Mouse (Mus musculus): Measurements from ENCODE around the gene Calm3. TPM values are rescaled to one million over a fixed set of nuclear protein-coding genes. Genes with fewer than 3 reads are reported as not detected.
A peak's percentile ranks its signal among the peaks of the same experiment; 100 is the strongest.

The Calm3 gene
- total and polyA plus RNA-seq, 2 experiments from 2014 or later: 441 to 2,018 TPM

DNA sequence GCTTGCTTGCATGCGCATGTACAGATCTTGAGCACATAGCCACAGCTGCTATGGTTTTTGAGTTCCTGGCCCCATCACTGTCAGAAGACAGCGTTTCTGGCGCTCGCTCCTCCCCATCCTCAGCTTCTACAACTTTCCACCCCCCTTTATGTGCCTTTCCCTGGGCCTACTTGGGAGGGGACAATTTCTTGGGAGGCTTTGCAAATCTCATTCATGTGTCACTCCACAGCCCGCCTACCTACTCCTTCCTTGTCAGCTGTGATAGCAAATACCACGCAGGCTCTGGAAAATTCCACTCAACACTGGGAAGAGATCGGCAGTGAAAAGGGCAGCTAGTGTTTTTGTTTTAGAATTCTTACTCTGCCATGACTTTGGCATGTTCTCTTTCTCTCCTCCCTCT lies 16.4 kb upstream of the Calm3 start:
- Histone ChIP-seq H3K4me1 (ENCODE audit: insufficient read depth, low read length) (peaks cover 19% of the 10 kb centered on the region), H3K4me3 (ENCODE audit: low read length) (no peak overlapping the region), H3K36me3 (ENCODE audit: insufficient read depth, low read length) (no peaks in the 10 kb centered on the region), H3K9ac (replicated peaks; ENCODE audit: low read length) (0 out of 2 replicates have a peak overlapping the region, but pooled peaks have one; percentile 28), H3K27me3 (ENCODE audit: insufficient read depth, low read length) (no peaks in the 10 kb centered on the region), H3K4me2 (ENCODE audit: low read depth, low read length) (no peak overlapping the region), H3K9me3 (ENCODE audit: low read length) (no peaks in the 10 kb centered on the region), H3K27ac (peak overlapping the region; percentile 74; the same call in 1 of the 2 replicates)
- WGBS: 27% methylated on average over 7 of the region's 7 CpGs
- ATAC-seq: no peak
- TF ChIP-seq CTCF (IDR thresholded peaks at IDR 0.05; ENCODE audit: low read depth): no peak
- DNase-seq (ENCODE audit: low spot score): peak; percentile 46

GRCm38 (mm10) chr7:16938117-16938791 lies 14.3 kb upstream of the Calm3 start:
- DNase-seq (ENCODE audit: low spot score): peak; percentile 93
- Histone ChIP-seq H3K9ac (replicated peaks; ENCODE audit: low read length) (no peak overlapping the region), H3K9me3 (ENCODE audit: low read length) (no peaks in the 10 kb centered on the region), H3K27me3 (ENCODE audit: insufficient read depth, low read length) (no peaks in the 10 kb centered on the region), H3K36me3 (ENCODE audit: insufficient read depth, low read length) (no peaks in the 10 kb centered on the region), H3K27ac (peak overlapping the region; percentile 67), H3K4me1 (ENCODE audit: insufficient read depth, low read length) (peaks cover 10% of the 10 kb centered on the region), H3K4me2 (ENCODE audit: low read depth, low read length) (no peak overlapping the region), H3K4me3 (ENCODE audit: low read length) (0 out of 2 replicates have a peak overlapping the region, but pooled peaks have one; percentile 4)
- ATAC-seq: peak; percentile 87
- WGBS: 53% methylated on average over 17 of the region's 17 CpGs
- TF ChIP-seq CTCF (IDR thresholded peaks at IDR 0.05; ENCODE audit: low read depth): no peak

GRCm38 (mm10) chr7:16937312-16937711 lies 13.4 kb upstream of the Calm3 start:
- no peak for DNase-seq (ENCODE audit: low spot score)
- H3K27me3 ChIP-seq (ENCODE audit: insufficient read depth, low read length): no peaks in the 10 kb centered on the region
- H3K4me3 ChIP-seq (ENCODE audit: low read length): no peak overlapping the region
- no peak overlapping the region for H3K4me2 ChIP-seq (ENCODE audit: low read depth, low read length)
- H3K9me3 ChIP-seq (ENCODE audit: low read length): no peaks in the 10 kb centered on the region
- no peak overlapping the region for H3K27ac ChIP-seq
- TF ChIP-seq CTCF (IDR thresholded peaks at IDR 0.05; ENCODE audit: low read depth): peak; percentile 57
- H3K4me1 ChIP-seq (ENCODE audit: insufficient read depth, low read length): peaks cover 14% of the 10 kb centered on the region
- ATAC-seq: no peak
- H3K9ac ChIP-seq (replicated peaks; ENCODE audit: low read length): no peak overlapping the region
- WGBS: 46% methylated on average over 4 of the region's 4 CpGs
- no peaks in the 10 kb centered on the region for H3K36me3 ChIP-seq (ENCODE audit: insufficient read depth, low read length)

DNA sequence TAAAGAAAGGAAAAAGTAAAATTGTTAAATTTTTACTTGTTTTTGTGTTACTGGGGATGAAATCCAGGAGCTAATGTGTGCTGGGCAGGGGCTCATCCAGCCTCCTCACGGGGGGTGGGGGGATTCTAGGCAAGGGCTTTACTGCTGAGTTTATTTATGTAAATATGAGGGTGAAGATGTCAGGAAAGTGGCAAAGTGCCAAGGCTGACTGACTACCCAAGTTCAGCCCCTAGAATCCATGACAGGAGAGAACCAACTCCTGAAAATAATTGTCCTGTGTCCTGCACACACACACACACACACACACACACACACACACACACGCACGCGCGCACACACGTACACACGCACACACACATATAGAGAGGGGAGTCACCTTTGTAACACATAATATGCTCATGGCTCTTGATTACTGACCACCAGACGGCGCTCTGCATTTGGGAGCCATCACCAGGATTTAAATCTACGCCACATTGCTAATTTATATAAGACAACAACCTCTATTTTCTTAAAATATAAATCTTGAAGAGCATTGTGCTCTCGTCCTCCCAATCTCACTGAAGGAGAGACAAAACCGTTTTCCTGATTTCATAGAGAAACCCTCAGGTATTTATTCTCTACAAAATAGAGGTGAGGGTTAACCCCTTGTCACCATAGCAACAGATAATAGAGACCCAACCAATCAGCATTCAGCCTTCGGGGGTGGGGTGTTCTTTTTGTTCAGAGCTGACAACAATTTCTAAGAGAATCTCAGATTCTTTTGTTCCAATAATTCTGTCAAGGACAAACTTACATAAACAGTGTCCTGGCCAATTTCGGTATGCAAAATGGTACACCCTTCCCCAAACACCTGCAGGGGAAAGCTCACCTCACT lies 9.0 kb upstream of the Calm3 start:
- H3K9ac ChIP-seq (replicated peaks; ENCODE audit: low read length): no peak overlapping the region

DNA sequence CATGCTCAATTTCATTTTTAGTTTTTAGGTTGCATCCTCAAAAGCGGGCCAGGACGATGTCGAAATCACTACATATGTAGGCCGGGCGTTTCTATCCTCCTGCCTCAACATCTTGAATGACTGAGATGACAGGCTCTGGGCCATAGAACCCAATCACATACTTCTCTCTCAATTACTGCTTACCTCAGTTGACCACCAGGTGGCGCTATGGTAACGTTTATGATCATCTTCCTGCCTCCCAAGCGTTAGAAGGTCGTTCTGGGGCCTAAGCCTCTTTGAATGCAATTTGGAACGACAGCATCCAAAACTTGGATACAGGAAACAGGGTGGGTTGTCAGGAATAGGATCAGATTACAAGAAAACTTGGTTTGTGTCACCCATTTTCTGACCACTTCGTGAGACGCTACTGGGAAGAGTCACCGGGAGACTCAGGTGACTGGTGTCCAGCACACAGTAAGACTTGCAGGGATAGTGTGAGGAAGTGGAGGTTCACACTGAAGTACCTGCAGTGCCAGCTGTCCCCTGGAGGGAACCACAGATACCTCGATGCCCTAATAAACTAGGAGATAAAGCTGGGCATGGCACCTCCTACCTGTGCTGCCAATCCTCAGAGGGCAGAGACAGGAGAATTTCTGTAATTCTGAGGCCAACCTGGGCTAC lies 8.2 kb upstream of the Calm3 start:
- H3K9ac ChIP-seq (replicated peaks; ENCODE audit: low read length): no peak overlapping the region
- DNase-seq (ENCODE audit: low spot score) (peak; percentile 94), ATAC-seq (peak; percentile 74)
- 14% methylated on average over 14 of the region's 14 CpGs for WGBS
- TF ChIP-seq CTCF (IDR thresholded peaks at IDR 0.05; ENCODE audit: low read depth): peak; percentile 94
- H3K4me2 ChIP-seq (ENCODE audit: low read depth, low read length): no peak overlapping the region
- H3K4me3 ChIP-seq (ENCODE audit: low read length): no peak overlapping the region
- peak overlapping the region; percentile 46; the same call in 1 of the 2 replicates for H3K27ac ChIP-seq
- H3K4me1 ChIP-seq (ENCODE audit: insufficient read depth, low read length): peaks cover 6% of the 10 kb centered on the region; the same call in 1 of the 2 replicates
- no peaks in the 10 kb centered on the region for H3K27me3 ChIP-seq (ENCODE audit: insufficient read depth, low read length)
- no peaks in the 10 kb centered on the region for H3K9me3 ChIP-seq (ENCODE audit: low read length)
- no peaks in the 10 kb centered on the region for H3K36me3 ChIP-seq (ENCODE audit: insufficient read depth, low read length)

More for the DNA sequence above, 9.0 kb upstream of the Calm3 start:
- H3K4me1 ChIP-seq (ENCODE audit: insufficient read depth, low read length): peaks cover 6% of the 10 kb centered on the region; the same call in 1 of the 2 replicates
- WGBS: 20% methylated on average over 14 of the region's 14 CpGs
- H3K27ac ChIP-seq: peak overlapping the region; percentile 46
- no peaks in the 10 kb centered on the region for H3K27me3 ChIP-seq (ENCODE audit: insufficient read depth, low read length)
- ATAC-seq (peak; percentile 73), DNase-seq (ENCODE audit: low spot score) (peak; percentile 88)
- H3K36me3 ChIP-seq (ENCODE audit: insufficient read depth, low read length): no peaks in the 10 kb centered on the region
- TF ChIP-seq CTCF (IDR thresholded peaks at IDR 0.05; ENCODE audit: low read depth): peak; percentile 87
- peak overlapping the region; percentile 27 for H3K4me2 ChIP-seq (ENCODE audit: low read depth, low read length)
- no peaks in the 10 kb centered on the region for H3K9me3 ChIP-seq (ENCODE audit: low read length)
- no peak overlapping the region for H3K4me3 ChIP-seq (ENCODE audit: low read length)

DNA sequence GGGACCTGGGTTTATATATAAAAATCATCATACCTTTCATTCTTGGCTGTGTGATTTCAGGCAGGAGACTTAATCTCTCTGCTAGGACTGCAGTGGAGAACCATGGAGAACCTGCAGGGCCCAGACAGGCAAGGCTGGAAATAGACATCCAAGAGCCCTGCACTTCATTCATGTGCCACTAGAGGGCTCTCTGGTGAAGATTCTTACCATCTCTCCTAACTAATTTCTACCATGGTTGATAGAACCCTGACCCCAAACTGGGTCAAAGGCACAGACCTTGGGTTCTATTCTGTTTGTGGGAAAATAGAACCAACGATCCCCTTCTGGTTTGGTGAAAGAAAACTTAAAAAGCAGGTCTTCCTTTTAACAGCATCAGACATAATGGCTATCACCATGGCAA lies 6.9 kb upstream of the Calm3 start:
- Histone ChIP-seq H3K27me3 (ENCODE audit: insufficient read depth, low read length) (no peaks in the 10 kb centered on the region), H3K9me3 (ENCODE audit: low read length) (no peaks in the 10 kb centered on the region), H3K4me2 (ENCODE audit: low read depth, low read length) (no peak overlapping the region), H3K4me1 (ENCODE audit: insufficient read depth, low read length) (peaks cover 6% of the 10 kb centered on the region; the same call in 1 of the 2 replicates), H3K9ac (replicated peaks; ENCODE audit: low read length) (no peak overlapping the region), H3K36me3 (ENCODE audit: insufficient read depth, low read length) (no peaks in the 10 kb centered on the region), H3K4me3 (ENCODE audit: low read length) (no peak overlapping the region), H3K27ac (no peak overlapping the region)
- ATAC-seq (no peak), DNase-seq (ENCODE audit: low spot score) (peak; percentile 88)
- 3% methylated on average over 1 of the region's 1 CpGs for WGBS
- peak; percentile 87 for TF ChIP-seq CTCF (IDR thresholded peaks at IDR 0.05; ENCODE audit: low read depth)
